10 mouse cellular contexts compared by ENCODE assay signal in genomic region chrX:17319126-17319583, GRCm38 (mm10). TPM values are rescaled to one million over a fixed set of nuclear protein-coding genes. Genes with fewer than 3 reads are reported as not detected.
DNase-seq lines count a peak whose midpoint lies in the region; ATAC-seq and TF ChIP-seq lines count a peak whose summit lies in the region.
"Had no signal": no experiment of that assay in that cellular context is flagged by ENCODE, and none has a peak within 500 bp of the region (broad histone marks: within the 10 kb centered on the region; RNA-seq: fewer than 3 reads in every experiment).

Gene Efhc2, minus strand, starts transcription at chrX:17319368.

- peak within 1 kb of the TSS; percentile 73 for H3K27ac ChIP-seq in layer of hippocampus, adult 2 months
- H3K27ac ChIP-seq in embryonic facial prominence, embryonic 11.5 days (replicated peaks; ENCODE audit: low read depth, low read length), result no peak within 1 kb of the TSS
- H3K27ac ChIP-seq in liver, embryonic 14.5 days, result no peak within 1 kb of the TSS

- peak within 1 kb of the TSS; percentile 48 for H3K4me3 ChIP-seq in layer of hippocampus, adult 2 months
- H3K4me3 ChIP-seq in embryonic facial prominence, embryonic 11.5 days (ENCODE audit: low read depth, low read length), result peak within 1 kb of the TSS; percentile 26; the same call in 1 of the 2 replicates
- H3K4me3 ChIP-seq in liver, embryonic 14.5 days (ENCODE audit: insufficient read depth in 1 of 2, low read depth in 2 of 2, low read length in 2 of 2), result peak within 1 kb of the TSS in 1 of 2 experiments; percentile 9; a peak in 1 of 4 replicates

- H3K4me2 ChIP-seq in embryonic facial prominence, embryonic 11.5 days (ENCODE audit: low read depth, low read length), result peak within 1 kb of the TSS; percentile 42
- peak within 1 kb of the TSS; percentile 29 for H3K4me2 ChIP-seq in liver, embryonic 14.5 days (ENCODE audit: low read depth)

- WGBS in embryonic facial prominence, embryonic 11.5 days, result 19% methylated on average over 18 of the region's 19 CpGs
- WGBS in liver, embryonic 14.5 days (ENCODE audit: insufficient replicate concordance), result 13% methylated on average over 16 of the region's 19 CpGs

- H3K4me1 ChIP-seq in embryonic facial prominence, embryonic 11.5 days (ENCODE audit: control insufficient read depth, insufficient read depth, low read length), result no peaks in the 10 kb centered on the region
- no peaks in the 10 kb centered on the region for H3K4me1 ChIP-seq in liver, embryonic 14.5 days (replicated peaks; ENCODE audit: control insufficient read depth in 2 of 2, insufficient read depth in 2 of 2, low read length in 1 of 2)

- H3K9me3 ChIP-seq in embryonic facial prominence, embryonic 11.5 days (replicated peaks; ENCODE audit: control insufficient read depth, low read length), result no peaks in the 10 kb centered on the region
- no peaks in the 10 kb centered on the region for H3K9me3 ChIP-seq in liver, embryonic 14.5 days (ENCODE audit: control insufficient read depth, low read length)
- H3K9me3 ChIP-seq: G1E had no signal

- H3K9ac ChIP-seq in embryonic facial prominence, embryonic 11.5 days (replicated peaks; ENCODE audit: low read length), result no peak within 1 kb of the TSS
- no peak within 1 kb of the TSS for H3K9ac ChIP-seq in liver, embryonic 14.5 days (replicated peaks)

- H3K36me3 ChIP-seq in embryonic facial prominence, embryonic 11.5 days (replicated peaks; ENCODE audit: control insufficient read depth, insufficient read depth, low read depth, low read length), result no peaks in the 10 kb centered on the region
- no peaks in the 10 kb centered on the region for H3K36me3 ChIP-seq in liver, embryonic 14.5 days (replicated peaks; ENCODE audit: control insufficient read depth, insufficient read depth, low read depth)
- H3K36me3 ChIP-seq: G1E had no signal

- no peak for DNase-seq in layer of hippocampus, adult 2 months (ENCODE audit: low spot score in 2 of 2)
- no peak for DNase-seq in layer of hippocampus, adult 8-10 months (ENCODE audit: low spot score in 2 of 2)
- DNase-seq in adrenal gland, adult 8-10 months, result peak; percentile 14
- peak; percentile 30 for DNase-seq in embryonic facial prominence, embryonic 11.5 days (ENCODE audit: low spot score)
- peak; percentile 1 for DNase-seq in induced T-regulatory cell, adult 2 months (ENCODE audit: low read depth)
- no peak for DNase-seq in liver, embryonic 14.5 days (ENCODE audit: low read depth in 3 of 3, low spot score in 3 of 3)
- DNase-seq in retina, embryonic 14.5 days (ENCODE audit: low spot score), result peak; percentile 17
- DNase-seq in urinary bladder, adult 2 months (ENCODE audit: low spot score), result no peak

- H3K27me3 ChIP-seq in embryonic facial prominence, embryonic 11.5 days (ENCODE audit: control insufficient read depth, insufficient read depth, low read length), result no peaks in the 10 kb centered on the region
- H3K27me3 ChIP-seq in liver, embryonic 14.5 days (ENCODE audit: control insufficient read depth, insufficient read depth, low read length), result no peaks in the 10 kb centered on the region

- no peak for TF ChIP-seq CTCF in layer of hippocampus, adult 2 months (conservative IDR thresholded peaks at IDR 0.05)
- no peak for TF ChIP-seq CTCF in liver, embryonic 14.5 days (IDR thresholded peaks at IDR 0.05; ENCODE audit: low read depth)

- no peak for TF ChIP-seq EP300 in liver, embryonic 14.5 days (IDR thresholded peaks at IDR 0.05; ENCODE audit: low read depth)

- ATAC-seq in embryonic facial prominence, embryonic 11.5 days (replicated peaks; ENCODE audit: insufficient number of reproducible peaks, low FRiP score, low TSS enrichment, low read depth), result peak; percentile 65
- no peak for ATAC-seq in liver, embryonic 14.5 days (ENCODE audit: insufficient read depth)

RNA-seq across cellular contexts. Expression of gene Efhc2, which starts in this region (rescaled TPM):
- total RNA-seq in layer of hippocampus, adult 2 months (2021), result 1 to 10 TPM; 1.5 to 1.6 TPM
- total RNA-seq in layer of hippocampus, adult 8-10 months (2022), result 1 to 10 TPM; 1.2 to 2.3 (median 1.6) TPM
- total RNA-seq in adrenal gland, adult 8-10 months (2022), result 1 to 10 TPM; 3.2 to 3.5 (median 3.4) TPM
- polyA plus RNA-seq in embryonic facial prominence, embryonic 11.5 days (2014; fragmentation: Nextera tagmentation; extraction: Ambion mirVana), result 0.89 and 1.1 TPM in 2 replicates
- not detected in 2 replicates for polyA plus RNA-seq in liver, embryonic 14.5 days (2012; rRNA removed)
- not detected in 2 replicates for polyA plus RNA-seq in liver, embryonic 14.5 days (2014; fragmentation: Nextera tagmentation; extraction: Ambion mirVana)
- 0.19 and 0.23 TPM in 2 replicates for polyA plus RNA-seq in urinary bladder, adult 2 months (2012; rRNA removed)
- total RNA-seq: G1E had no signal
- polyA plus RNA-seq: G1E; large intestine, adult 2 months had no signal

Comparison
In these comparisons a context has a peak if more than half of its experiments do, and no peak if none do; other contexts are left out.
1. DNase-seq: peak in adrenal gland, adult 8-10 months (single experiment), embryonic facial prominence, embryonic 11.5 days (single experiment), induced T-regulatory cell, adult 2 months (single experiment) and retina, embryonic 14.5 days (single experiment); none in layer of hippocampus, adult 2 months (0 of 2), layer of hippocampus, adult 8-10 months (0 of 2), liver, embryonic 14.5 days (0 of 3) and urinary bladder, adult 2 months (single experiment).